Mouse (Mus musculus) spleen, embryonic (tissue): ENCODE results near the gene Efcab11.

ENCODE experiments used
- CTCF ChIA-PET: fragments of 350-600 bp; sonication (Branson Sonifier 250); formaldehyde crosslinking; loops from one replicate; lab custom pipeline; 2022; lab: Charles Lee

Efcab11 gene

DNA sequence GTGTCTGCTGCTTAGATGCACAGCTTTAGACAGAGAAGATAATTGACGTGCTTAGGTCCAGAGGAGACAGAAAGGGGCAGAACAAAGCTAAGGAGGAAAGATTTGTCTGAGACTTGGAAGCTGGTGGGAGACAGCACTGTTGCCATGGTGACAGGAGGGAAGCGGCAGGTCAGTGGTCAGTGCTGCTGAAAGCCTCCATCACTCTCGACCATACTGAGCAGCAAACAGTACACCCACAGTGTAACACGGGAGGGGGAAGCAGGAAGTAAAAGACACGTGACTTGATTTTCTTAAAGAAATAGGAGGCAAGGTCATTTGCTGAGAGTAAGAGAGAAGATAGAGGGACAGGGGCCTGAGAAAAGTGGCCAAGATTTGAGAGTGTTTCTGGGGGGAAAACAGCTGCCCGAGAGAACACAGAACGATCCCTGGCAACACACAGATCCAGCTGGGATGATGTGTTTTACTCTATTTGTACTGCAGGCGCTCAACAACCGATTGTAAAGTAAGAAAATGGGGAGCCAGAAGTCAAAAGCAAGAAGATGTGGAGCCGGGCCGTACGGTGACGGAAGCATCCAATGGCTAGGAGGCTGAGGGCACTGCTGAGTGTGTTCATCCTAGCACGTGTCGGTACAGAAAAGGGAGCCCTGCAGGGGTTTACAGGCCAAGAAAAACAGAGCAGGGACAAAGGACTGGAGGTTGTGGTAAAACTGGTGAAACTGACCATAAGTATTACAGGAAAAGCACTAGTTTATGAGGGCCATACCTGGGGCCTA lies 126.3 kb downstream of the Efcab11 start:
- CTCF ChIA-PET = no interaction called here

GRCm38 (mm10) chr12:99756914-99757687 lies 127.1 kb downstream of the Efcab11 start:
- CTCF ChIA-PET = interaction anchor here (0.5 kb wide), 1 partner anchor 10 kb away, joined by 5 read pairs; no protein-coding TSS in a partner anchor

- CTCF ChIA-PET = no interaction called here
These were observed 128.0 kb downstream of the Efcab11 start for GRCm38 (mm10) chr12:99756213-99756612.

DNA sequence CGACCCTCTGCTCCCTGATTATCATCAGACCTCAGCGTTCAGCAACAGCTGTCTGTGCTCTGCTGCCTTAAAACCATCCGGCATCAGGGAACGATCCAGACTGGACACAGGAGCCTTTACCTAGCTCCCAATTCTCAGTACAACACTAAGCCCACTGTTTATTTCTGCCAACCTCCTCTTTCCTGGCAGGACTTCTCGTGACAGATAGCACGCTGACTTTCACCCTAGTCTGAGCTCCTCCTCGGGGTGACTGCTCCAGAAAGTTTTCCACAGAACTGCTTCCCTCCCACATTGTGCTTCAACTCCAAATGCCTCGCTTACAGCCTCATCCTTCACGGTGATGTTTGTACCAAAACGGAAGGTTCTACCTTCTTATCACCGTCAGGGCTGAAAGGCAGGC lies 131.3 kb downstream of the Efcab11 start:
- CTCF ChIA-PET = no interaction called here

DNA sequence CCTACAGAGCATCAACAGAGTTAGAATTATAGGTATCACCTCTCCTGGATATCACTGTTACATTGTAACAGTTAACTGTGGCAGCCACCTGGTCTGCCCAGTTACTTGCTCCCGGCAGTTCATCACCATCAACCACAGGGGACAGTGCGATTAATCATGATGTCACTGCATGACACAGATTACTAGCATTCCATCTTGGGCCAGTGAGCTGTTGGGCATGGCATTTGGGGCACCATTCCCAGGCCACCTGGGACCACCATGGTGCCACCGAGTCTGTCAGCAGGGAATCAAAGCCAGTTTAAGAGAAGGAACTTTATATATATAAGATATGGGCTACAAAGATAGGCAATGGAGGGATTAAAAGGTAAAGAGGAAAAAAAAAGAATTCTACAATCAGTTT lies 134.8 kb downstream of the Efcab11 start:
- CTCF ChIA-PET = no interaction called here

DNA sequence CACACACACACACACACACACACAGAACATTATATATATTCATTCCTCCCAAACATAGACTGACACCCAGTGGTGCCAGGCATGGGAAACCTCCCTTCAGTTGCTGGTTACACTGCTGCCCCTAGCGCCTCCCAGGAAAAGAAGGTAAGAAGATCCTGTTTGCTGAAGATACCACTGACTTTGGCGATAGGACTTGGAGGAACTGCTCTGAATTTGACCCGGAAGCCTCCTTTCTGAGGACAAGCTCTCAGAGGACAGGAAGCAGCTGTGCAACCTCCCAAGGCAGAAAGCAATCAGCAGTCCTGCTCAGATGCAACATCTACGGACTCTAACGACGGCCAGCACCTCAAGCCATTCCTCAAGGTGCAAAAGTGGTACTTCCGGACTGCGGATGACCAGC lies 142.6 kb downstream of the Efcab11 start:
- CTCF ChIA-PET = no interaction called here

DNA sequence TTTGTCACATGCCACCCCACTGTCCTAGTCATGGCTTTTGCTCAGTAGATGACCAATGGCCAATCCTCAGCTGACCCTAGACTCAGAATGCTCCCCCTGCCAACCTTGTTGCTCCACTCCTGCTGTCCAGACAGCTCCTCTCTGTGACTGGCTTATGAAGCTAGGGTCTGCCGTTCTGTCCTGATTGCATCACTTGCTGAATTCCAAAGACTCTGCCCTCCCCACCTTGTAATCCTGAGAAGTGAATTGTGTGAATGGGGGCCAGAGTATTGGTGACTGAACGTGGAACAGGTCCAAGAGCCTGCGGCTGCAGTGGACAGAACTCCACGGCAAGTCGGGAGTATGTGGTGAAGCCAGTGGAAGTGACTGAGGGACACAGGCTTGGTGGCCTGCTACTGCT lies 145.0 kb downstream of the Efcab11 start:
- CTCF ChIA-PET = no interaction called here

- CTCF ChIA-PET = no interaction called here
These were observed 146.0 kb downstream of the Efcab11 start for GRCm38 (mm10) chr12:99738256-99738655.

GRCm38 (mm10) chr12:99736971-99737370 lies 147.3 kb downstream of the Efcab11 start:
- CTCF ChIA-PET = no interaction called here

DNA sequence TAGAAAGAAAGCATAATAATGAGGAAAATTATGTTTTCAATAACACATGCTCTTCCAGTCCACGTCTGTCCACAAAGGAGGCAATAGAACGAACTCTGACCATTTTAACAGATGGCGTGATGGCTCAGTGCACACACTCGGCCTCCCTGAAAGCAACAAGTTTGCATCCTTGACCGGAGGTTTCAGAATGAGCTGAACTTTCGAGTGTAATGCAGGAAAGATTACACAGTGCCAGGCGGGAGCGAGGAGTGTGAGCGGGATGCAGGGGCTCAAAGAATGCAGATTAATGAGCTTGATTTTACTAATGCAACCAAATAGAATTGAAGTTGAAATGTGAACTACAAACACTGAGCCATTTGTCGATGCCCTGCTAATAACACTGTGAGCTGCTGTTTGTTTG lies 149.1 kb downstream of the Efcab11 start:
- CTCF ChIA-PET = no interaction called here

DNA sequence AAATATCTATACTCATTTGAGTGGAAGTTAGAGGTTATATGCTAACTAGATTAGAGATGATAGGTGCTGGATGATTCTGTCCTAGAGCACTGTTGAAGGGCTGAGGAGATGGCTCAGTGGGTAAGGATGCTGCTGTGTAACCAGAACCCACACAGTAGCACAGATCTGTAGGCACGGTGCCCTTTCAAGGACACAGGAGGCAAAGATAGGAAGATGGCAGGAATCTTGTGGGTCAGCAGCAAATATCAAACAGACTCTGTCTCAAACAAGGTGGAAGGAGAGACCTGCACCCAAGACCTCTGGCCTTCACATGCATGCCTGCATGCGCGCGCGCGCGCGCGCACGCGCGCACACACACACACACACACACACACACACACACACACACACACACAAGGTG lies 160.0 kb downstream of the Efcab11 start:
- CTCF ChIA-PET = no interaction called here

DNA sequence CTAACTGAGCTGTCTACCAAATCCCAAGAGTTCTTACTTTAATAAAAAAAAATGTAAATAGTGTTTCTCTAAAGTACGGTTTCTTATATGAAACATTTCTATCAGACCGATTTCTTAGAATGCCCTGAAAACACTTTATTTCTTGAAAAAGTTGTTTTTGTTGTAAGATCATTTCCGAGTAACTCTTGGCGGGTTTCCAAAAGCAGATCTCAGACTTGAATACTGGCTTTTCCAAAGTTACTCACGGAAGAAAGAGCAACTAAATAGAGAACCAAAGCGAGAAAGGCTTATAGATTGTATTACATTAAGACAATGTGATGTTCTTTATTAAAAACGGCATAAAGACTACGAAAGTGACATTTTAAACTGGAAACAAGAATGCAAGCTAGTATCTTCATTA lies 160.4 kb downstream of the Efcab11 start:
- CTCF ChIA-PET = no interaction called here

DNA sequence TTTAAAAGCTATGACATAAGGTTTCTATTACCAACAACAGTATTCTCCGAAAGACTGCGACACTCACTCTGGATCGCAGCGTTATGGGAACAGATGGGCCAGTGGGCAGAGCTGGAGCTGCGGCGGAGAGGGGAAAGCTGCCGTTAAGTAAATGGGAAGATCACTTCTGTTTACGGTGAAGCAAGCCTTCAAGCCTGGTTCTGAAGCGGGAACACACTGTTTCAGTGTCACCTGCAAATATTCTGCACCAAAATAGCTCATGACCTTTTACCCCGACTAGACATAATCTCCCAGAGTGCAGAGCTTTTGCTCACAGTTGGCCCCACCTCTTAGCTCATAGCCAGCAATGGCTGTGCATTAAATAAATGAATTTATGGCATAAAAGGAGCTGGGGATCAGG lies 162.9 kb downstream of the Efcab11 start:
- CTCF ChIA-PET = no interaction called here

DNA sequence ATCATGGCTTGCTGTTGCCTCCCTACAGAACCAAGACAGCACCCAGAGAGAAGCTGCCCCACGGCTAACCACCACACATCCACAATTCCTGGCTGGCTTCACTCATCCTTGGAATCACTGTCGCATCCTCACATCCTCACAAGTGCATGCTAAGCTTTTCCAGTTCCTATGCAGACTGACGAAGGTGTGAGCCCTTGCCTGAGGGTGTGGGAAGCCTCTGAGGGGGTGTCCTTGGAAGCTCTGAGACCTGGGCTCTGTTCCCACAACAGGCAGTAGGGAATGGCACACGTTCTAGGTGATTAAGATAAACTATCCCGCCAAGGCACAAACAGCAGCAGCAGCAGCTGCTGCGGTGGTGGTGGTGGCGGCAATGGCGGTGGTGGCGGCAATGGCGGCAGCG lies 164.5 kb downstream of the Efcab11 start:
- CTCF ChIA-PET = no interaction called here

GRCm38 (mm10) chr12:99718161-99718560 lies 166.1 kb downstream of the Efcab11 start:
- CTCF ChIA-PET = no interaction called here

DNA sequence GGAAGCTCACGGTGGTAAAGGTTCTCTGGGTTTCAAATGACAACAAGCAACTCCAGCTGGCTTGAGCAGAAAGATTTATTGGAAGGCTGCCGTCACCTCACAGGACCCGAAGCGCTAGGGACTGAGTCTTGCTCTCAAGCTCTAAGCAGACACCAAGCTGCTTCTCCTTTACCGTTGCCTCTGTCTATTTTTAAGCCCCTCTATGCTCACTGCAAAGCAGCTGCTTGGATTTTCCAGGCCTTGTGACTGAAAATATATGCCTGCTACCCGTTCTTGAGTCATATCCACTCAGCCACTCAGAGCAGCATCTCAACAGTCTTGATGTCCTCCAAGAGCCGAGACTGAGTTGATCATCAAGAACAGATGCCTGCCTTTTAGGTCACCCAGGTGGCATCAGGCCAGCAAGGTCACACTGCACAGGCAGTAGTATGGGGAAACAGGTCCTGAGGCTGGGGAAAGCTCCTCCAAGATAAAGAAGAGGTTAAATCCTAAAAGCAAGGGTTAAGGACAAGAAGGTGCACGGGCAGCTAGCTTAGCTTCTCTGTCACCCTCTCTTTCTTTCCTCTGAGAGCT lies 168.1 kb downstream of the Efcab11 start:
- CTCF ChIA-PET = no interaction called here

DNA sequence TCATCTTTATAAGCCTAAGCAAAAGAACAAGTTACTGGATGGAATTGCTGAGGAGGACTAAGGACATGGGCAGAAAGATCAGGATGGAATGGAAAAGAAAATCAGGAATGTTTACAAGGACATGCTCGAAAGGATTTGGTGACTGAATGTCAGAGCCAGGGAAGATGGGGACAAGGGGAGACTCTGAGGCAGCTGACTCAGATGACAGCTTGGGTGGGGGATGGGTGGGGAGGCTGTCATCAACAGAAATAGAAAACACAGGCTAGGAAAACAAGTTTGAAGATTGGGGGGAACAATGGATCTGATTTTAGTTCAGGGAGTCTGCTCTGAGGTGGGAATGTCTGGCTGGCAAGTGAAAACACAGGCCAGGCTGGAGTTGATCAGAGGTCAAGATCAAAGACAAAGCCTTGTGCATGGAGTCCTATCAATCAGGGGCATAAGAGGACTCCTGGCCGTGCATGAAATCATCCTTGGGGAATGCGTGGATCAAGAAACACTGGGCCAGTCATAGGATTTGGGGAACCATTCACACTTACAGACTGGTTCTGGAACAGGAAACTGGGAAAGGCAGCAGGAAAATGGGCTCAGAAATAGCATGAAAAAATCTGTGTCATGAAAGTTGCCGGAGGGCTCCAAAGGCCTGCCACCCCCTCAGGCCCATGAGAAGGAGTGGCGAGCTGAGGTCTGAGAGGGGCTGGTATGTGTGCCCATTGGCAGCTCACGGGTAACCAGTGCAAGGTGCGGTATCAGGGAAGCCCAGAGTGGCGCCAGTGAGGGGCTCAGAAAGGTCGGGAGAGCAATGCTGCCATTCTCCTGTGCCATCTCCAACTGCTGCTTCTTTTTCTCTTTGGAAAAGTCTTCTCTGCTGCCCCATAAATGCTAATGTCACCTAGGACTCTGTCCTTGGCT lies 168.9 kb downstream of the Efcab11 start:
- CTCF ChIA-PET = no interaction called here

DNA sequence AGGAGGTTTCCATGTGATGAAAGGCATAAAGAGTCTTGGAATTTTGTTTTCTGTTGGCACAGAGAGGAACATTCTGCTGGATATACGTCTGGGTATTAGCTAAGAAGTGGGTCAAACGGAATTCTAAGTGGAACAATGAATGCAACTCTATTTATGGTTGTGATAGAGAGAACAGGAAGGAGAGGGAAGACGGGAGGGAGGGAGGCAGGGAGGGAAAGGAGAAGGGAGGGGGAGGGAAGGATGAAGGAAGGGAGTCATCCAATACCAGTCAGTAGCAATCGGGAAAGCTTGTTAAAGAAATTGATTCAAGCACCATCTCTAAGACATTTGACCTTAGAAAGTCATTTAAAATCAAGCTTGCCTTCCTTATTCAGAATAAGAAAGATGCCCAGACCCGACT lies 172.0 kb downstream of the Efcab11 start:
- CTCF ChIA-PET = no interaction called here

GRCm38 (mm10) chr12:99702248-99702647 lies 182.0 kb downstream of the Efcab11 start:
- CTCF ChIA-PET = no interaction called here

GRCm38 (mm10) chr12:99700380-99700779 lies 183.9 kb downstream of the Efcab11 start:
- CTCF ChIA-PET = no interaction called here

GRCm38 (mm10) chr12:99699379-99700023 lies 184.7 kb downstream of the Efcab11 start:
- CTCF ChIA-PET = no interaction called here
